Mouse (Mus musculus) yolk sac, embryonic 10.5 days (tissue): ENCODE measurements around the gene Wfdc11.
"Not testable (repeated sequence)": the region's sequence is repeated elsewhere in the genome, so short reads cannot be mapped to it uniquely, and the experiment has no call there.

Experiments used
- DNase-seq: peaks from one replicate; pipeline ENCODE4 v3.0.0-alpha.2; 2017; ENCODE audit warnings: low spot score

The Wfdc11 gene

DNA sequence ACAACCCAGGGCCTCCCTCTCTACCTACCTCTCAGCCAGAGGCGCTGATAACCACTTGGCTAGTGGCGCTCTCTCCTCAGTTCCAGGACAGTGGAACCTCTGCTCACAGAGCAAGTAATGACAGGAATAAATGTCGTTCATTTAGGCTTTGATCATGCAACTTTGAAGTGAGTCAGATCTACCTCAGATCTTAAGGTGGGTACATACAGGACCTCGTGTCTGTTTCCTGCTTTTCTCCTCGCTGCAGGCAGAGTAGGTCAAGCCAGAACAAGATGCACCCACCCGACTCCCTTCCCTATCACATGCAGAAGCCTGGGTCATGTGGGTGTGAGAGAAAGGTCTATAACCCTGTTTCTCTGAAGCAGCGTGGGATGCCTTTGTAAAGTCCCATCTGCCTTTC, at the start of gene Wfdc11:
Gene Wfdc11, minus strand, starts transcription at position 101 of the 400 bp plus-strand sequence.
- DNase-seq, result no peak

DNA sequence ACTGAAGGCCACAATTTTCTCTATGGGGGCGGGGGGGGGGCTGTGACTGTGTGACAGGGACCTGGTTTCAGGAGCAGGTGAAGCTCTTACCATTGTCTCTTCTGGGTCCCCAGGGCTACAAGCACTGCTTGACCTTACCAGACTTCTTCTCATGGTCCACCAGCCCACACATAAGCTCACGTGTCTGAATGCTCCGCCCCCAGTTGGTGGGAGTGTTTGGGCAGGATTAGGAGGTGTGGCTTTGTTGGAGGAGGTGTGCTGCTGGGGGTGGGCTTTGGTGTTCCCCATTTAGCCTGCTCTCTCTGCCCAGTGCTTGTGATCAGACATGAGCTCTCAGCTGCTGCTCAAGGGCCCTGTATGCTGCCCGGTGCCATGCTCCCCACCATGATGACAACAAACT, 49.4 kb upstream of the Wfdc11 start:
- no peak for DNase-seq

DNA sequence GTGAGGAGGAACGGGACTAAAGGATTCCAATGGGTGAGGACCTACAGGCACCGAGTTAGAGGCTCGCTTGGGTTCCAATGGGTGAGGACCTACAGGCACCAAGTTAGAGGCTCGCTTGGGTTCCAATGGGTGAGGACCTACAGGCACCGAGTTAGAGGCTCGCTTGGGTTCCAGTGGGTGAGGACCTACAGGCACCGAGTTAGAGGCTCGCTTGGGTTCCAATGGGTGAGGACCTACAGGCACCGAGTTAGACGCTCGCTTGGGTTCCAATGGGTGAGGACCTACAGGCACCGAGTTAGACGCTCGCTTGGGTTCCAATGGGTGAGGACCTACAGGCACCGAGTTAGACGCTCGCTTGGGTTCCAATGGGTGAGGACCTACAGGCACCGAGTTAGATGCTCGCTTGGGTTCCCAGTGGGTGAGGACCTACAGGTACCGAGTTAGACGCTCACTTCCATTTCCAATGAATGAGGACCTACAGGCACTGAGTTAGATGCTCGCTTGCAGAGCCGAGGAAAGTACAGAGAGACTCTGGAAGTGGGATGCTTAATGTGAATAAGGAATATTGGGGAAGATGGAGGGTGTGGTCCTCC, 42.4 kb upstream of the Wfdc11 start:
- DNase-seq, result not testable (repeated sequence)

DNA sequence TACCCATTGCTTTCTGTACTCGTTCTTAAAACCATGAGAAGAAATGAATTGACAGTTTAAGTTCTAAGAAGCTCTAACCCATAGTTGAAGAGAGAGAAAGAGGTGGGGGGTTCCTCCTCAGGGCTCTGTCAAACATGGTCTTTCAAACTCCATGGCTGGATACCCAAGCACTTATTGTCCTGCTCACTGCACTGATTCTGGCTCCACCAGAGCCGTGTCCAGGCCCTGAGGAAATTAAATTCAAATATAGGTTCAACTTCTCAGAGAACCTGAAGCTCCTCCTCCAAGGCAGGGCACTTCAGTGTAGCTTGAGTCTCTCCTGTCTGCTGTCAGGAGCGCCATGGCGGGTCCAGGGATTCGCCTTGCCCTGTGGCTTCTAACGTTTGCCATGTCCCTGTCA, 41.1 kb upstream of the Wfdc11 start, which contains the start of gene Spint5:
Gene Spint5, plus strand, starts transcription at position 301 of the 400 bp plus-strand sequence.
- DNase-seq, result no peak

DNA sequence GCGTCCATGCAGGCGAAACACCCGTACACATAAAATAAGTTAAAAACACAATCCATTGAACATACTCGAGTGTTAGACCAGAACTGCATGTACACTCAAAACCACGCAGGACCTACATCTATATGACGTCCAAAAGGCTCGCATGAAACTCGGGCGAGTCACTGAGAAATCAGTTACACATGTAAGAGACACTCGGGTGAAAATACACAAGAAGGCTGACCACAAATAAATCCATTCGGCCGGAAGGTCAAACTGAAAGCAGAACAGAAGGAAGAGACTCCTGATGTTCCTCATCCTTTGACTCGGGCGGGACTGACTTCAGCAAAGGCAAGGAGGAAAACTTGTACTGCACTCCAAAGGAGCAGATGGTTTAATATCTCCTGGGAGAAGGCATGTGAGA, 32.1 kb upstream of the Wfdc11 start:
- no peak for DNase-seq

DNA sequence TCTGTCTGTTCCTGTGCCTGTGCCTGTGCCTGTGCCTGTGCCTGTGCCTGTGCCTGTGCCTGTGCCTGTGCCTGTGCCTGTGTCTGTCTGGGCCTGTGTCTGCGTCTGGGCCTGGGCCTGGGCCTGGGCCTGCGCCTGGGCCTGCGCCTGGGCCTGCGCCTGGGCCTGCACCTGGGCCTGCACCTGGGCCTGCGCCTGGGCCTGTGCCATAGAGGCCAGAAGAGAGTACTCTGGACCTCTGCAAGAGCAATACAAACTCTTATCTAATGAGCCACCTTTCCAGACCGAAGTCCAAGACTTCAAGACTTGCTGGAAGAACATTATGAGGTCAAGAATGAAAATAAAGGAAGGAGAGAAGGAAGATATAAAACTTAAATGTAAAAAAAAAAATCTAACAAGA, 31.4 kb upstream of the Wfdc11 start:
- peak; percentile 16 for DNase-seq

DNA sequence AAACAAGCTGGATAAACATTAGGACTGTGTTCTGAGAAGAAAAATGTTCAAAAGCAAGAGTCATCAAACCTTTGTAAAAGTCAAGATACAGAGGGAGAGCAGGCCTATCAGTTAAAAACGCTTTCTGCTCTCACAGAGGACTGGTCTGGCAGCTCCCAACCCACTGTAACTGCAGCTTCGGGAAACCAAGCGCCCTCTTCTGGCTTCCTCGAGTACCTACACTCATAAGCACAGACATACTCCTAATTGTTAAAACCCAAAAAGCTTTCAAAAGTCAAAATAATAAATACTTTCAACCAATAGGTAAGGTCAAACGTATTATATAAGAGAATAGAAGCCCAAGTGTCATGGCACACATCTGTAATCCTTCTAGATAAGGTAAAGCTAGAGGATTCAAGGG, 30.3 kb upstream of the Wfdc11 start:
- DNase-seq, result no peak

DNA sequence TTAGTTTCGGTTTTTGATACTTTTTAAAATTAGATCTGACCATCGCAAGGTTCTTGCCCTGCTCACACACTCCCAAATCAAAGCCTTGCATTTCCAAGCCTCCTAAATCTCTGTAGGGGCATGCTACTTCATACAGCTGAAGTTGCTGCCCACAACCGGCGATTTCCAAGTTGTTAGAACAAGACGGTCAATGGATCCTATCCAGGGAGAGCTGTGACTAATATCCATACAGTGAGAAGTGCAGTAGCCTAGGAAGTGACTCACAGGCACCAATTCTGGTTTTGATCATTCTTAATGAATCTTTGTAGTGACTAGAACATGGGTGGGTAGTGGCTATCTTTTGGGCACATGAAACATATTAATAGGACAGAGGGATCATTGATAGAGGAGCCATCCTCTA, 27.9 kb upstream of the Wfdc11 start:
- DNase-seq, result no peak

DNA sequence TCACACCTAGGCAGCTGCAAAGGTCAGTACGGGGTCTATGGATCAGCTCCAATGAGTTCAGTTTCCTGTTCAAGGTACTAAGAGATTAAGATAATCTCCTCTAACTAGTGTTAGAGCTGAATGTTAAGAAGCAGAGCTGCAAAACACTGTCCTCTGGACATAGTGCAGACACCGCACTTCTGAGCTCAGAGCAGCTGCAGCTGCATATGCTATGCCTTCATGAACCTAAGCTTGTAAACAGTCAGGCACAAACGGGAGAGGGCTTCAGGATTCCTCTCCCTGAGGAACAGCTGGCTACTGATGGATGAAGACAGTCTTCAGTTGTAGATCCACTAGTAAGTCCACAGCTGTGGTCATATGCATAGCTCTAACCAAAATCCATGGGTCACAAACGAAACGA, 27.1 kb upstream of the Wfdc11 start:
- DNase-seq, result no peak

DNA sequence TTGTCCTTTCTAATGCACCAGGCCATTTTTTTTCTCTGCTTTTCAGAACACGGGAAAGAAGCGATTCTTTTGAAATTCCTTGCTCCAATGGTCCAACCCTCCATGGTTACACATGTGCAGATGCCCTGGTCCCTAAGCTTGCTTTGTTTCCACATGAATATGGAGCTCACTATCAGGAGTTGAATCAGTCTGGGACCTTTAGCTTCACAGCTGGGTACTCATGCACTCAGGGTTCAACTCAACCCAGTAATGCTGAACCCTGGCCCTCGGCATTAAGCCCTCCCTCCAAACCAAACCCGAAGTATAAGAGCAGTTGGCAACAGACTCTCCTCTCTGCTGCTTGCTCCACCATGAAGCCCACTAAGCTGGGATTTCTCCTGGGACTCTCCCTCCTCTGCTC, 24.3 kb upstream of the Wfdc11 start, which contains the start of gene Spint4:
Gene Spint4, plus strand, starts transcription at position 301 of the 400 bp plus-strand sequence.
- DNase-seq, result no peak

DNA sequence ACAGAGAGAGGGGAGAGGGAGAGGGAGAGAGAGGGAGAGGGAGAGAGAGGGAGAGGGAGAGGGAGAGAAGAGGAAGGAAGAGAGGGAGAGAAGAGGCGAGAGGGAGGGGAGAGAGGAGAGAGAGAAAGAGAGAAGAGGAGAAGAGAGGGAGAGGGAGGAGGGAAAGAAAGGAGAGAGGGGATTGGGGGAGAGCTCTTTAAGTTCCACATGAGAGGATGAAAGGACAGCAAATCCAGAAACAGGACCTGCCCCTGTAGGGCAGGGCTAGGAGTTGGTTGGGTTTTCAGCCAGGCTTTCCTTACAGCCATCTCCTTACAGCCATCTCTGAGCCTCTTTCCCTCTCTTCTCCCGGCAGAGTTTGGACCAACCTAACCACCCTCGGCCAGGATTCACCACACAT, 10.9 kb upstream of the Wfdc11 start, which contains the start of gene Wfdc13:
Gene Wfdc13, plus strand, starts transcription at position 301 of the 400 bp plus-strand sequence.
- DNase-seq, result no peak

DNA sequence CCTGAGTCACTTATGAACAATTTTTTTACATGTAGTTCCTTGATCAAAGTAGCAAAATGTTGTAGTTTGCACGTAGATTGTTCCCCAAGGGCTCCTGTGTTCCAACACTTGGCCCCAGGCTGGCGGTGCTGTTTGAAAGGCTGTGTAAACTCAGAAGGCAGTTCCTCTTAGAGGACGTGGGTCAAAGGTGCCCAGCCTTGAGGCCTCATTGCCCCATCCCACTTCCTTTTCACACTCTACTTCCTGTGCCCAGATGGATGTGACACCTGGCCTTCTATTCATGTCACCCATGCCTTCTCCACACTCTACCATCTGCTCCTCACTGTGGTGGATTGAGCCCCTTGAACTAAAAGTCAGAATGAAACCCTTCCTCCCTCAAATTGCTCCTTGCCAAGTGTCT, 6.0 kb upstream of the Wfdc11 start:
- no peak for DNase-seq

DNA sequence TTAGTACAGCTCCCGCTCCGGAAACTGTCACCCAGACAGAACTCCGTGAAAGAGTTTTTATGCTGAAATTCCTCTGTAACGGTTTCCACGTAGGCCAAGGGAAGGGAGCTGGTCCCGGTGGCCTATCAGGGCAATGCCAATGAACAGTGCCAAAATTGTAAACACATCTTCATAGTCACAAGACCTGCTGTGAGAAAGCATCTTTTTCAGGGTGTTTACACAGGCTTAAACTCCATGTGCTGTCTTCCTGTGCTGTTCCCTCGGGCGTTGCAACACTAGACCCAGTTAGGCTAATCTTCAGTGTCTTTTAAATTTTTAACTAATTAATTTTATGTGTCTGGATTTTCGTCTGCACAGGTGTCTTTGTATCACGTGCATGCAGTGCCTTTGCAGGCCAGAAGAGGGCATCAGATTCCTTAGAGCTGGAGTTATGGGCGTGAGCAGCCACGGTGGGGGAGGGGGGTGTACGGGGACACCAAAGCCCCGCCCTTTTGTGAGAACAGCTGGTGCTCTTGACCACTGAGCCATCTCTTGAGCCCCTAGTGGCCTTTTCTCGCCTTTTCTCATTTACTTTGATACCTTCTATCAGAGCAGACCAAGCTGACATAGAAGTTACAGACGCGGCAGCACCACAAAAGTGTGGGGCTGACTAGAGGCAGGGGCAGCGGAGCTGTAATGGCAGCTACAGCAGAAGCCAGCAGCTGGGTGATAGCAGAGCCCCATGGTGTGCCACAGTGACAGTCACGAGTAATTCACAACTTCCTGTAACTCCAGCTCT, 5.2 kb upstream of the Wfdc11 start:
- DNase-seq, result peak; percentile 80

DNA sequence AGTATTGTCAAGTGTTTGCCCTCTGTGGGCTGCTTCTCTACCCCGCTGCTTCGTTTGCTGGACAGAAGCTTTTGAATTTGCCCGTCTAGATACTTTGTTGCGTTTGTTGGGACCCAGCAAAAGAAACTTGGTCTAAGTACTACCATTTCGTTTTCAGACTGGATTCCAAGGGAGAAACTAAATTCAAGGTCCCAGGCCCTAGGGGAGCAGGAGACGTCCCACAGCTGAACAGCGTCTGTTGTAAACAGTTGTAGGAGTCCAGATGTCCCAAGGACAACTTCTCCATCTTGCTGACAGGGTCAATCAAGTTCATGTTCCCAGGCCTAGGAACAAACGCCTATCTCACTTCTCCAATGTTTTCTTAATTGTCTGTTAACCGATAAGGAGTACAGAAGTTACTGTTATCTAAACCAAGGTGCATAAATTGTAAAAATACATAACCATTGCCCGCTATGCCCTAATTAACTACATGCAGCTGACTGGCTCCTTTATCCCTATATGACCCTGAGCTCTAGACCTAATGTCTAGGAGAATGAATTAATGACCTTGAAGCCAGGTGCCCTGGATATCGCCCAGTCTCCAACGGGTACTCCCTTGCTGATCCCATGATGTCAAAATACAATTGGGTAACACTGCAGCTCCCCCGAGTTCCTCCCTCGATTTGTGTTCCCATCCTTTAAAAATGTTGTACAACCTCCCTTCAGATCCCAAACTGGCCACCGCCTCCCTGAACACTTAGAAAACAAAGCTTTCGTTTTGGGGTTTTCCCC, 3.2 kb upstream of the Wfdc11 start:
- DNase-seq, result no peak

DNA sequence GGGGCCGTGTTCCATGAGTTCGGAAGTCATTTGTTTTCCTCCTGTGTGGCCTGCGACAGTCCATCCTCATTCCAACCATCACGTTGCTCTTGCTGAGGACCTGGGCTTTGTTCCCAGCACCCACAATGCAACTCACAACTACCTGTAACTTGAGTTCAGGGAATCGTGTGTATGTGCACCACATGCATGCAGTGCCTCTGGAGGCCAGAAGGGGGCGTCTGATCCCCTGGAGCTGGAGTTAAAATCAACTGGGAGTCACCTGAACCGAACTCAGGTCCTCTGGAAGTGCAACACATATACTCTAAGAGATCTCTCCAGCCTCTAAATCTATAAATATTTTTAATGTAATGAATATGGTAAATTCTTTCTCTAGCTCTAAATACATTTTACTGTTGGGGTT, 2.2 kb upstream of the Wfdc11 start:
- no peak for DNase-seq

DNA sequence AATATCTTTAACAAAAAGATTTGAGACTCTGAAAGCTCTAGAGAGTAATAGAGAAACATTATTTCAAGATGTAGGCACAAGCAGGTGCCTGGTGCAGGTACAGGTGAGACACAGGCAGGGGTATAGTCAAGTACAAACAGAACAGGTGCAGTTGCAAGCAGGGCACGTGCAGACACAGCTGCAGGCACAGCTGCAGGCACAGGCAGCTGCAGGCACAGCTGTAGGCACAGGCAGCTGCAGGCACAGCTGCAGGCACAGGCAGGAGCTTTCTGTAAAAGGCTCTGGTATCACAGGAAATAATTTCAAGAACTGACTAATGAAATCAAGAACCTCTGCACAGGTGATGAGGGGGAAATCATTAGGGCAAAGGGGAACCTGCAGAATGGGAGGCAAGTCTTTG, 2.9 kb downstream of the Wfdc11 start:
- DNase-seq, result no peak

DNA sequence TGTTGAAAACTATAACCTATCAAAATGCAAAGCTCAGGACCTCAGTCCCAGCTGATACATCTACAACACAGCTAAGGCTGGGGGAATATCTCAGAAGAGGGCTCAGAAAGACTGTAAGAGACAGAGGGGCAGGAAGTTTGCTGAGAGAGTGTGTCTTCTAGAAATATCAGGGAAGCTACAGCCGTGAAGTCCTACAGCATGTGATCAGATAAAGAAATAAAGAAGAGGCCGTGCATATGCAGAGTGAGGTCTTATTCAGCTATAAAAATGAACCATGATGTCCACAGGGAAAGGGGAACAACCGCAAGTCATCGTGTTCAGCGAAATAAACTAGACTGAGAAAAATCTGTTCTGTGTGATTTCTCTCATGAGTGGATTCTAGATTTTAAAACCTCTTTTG, 3.6 kb downstream of the Wfdc11 start:
- no peak for DNase-seq

DNA sequence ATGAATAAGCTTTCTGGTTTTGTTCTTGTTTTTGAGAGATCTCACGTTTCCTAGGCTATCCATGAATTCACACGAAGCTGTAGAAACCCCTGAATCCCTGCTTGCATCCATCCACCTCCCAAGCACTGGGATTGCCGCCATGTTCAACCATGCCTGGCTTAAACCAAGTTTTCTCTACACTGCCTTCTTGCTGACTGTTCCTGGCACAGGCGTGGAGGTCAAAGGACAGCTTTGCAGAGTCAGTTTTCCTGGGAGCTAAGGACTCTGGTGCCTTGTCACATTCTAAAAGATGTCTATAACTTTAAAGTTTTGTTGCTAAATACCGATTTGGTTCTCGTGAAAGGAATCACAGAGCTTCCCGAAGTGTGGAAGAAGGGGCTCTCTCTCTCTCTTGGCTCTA, 9.0 kb downstream of the Wfdc11 start:
- DNase-seq, result no peak

DNA sequence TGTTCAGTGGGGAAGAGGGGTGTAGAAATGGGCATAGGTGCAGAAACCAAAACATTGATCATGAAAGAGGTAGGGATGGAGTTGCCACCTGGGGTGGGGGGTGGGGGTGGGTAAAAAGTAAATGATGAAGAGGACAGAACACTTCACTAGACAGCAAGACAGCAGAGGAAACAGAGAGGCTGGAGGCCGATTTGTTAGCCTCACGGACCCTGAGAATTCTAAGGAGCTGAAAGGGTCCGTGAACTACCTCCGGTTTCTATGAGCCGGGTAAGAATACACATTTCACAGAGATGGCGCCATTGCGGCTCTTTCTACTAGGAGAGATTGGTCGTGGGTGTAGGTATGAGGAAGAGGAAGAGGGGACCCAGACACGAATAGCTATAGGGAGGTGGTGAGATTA, 17.4 kb downstream of the Wfdc11 start, which contains the start of gene Wfdc9:
Gene Wfdc9, minus strand, starts transcription at position 101 of the 400 bp plus-strand sequence.
- DNase-seq, result no peak

DNA sequence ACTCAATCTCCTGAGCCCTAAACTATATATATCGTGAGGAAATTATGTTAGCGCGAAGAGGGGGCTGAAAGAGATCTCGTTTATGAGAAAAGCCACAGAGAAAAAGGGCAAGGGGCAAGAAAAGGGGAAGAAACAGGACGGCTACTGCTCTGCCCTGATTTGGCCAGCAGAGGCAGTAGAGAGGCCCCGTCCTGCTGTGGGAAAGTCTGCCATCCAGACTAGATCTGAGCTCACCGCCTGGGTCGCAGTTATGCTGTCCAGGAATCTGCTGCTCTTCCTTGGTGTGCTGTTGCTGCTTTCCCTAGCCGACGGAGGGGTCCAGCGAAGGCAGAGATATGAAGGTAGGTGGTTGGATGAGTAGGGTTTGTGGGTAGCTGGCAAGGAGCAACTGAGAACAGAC, 18.0 kb downstream of the Wfdc11 start, which contains the start of gene Wfdc10:
Gene Wfdc10, plus strand, starts transcription at position 189 of the 400 bp plus-strand sequence.
- DNase-seq, result peak; percentile 29

DNA sequence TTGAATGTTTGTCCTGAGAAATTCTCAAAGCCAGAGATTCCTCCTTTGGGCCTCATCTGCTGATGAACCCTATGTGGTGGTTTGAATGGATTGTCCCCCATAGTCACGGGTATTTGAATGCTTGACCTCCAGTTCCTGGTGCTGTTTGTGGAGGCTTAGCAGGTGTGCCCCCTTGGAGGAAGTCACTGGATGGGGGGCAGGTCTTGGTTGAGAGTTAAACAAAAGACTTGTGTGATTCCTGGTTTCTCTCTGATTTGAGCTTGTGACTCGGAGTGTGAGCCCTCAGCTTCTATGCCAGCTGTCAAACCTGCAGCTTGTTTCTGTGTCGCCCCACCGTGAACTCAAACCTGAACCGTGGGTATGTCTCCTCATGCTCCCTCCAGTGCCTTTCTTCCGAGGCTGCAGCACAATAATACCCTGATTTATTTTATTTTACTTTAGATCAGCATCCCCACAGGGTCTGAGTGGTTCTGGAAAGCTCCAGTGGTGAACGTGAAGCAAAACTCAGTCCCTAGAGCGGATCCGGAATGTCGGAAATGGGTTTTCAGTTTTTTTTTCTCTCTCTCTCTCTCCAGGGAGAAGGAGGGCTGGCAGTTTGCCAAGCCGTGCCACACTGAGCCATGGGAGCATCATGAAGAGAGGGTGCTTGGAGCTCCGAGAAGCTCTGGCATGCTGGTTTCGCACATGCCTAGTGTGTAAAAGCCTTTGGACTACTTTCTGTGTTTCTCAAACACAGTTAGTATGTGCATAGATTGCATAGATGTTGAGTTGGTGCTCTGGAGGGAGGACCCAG, 31.8 kb downstream of the Wfdc11 start:
- no peak for DNase-seq

DNA sequence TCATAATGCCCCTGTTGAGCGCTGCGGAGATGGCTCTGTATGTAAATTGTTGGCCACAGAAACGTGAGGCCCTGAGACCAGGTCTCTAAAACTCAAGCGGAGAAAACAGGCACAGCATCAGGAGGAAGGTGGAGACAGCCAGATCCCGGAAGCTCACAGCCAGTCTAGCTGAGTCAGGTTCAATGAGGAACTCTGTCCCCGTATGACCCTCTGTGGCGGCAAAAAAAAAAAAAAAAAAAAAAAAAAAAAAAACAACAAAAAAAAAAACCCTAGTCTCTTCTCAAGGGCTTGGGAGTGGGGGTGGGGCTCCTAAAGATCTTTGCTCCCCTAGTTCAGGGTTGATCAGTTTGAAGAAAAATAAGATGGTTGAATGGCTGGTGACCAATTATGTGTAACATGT, 32.8 kb downstream of the Wfdc11 start:
- DNase-seq, result no peak
